Mouse (Mus musculus) MEL (cell line): ENCODE results near the gene Lamb3. TPM values are rescaled to one million over a fixed set of nuclear protein-coding genes. Genes with fewer than 3 reads are reported as not detected.

Experiments used
- DNase-seq: peaks from one replicate; pipeline ENCODE4 v3.0.0; 2011; ENCODE audit warnings: low read depth, low spot score
- H3K27ac ChIP-seq: 2 replicates; pipeline ENCODE4 v1.5.1; 2012; ENCODE audit warnings: low read depth, mild to moderate bottlenecking, control low read depth, low read length, moderate library complexity; ENCODE audit not compliant: control insufficient read depth
- H3K27me3 ChIP-seq, 2 experiments: fragments of 150-350 bp in 1 of 2; sonication (generic) in 1 of 2; 2 replicates each; pipeline ENCODE4 v1.6.1; 2012; ENCODE audit warnings: low read length in 2 of 2, mild to moderate bottlenecking in 2 of 2, improper control_type of control experiment in 1 of 2, moderate library complexity in 1 of 2; ENCODE audit not compliant: insufficient read depth in 2 of 2, control insufficient read depth in 1 of 2
- H3K36me3 ChIP-seq, 2 experiments: 2 replicates each; pipeline ENCODE4 v1.6.1; 2012 to 2014; ENCODE audit warnings: low read length in 2 of 2, improper control_type of control experiment in 1 of 2, inconsistent platforms in 1 of 2, mild to moderate bottlenecking in 1 of 2; ENCODE audit not compliant: insufficient read depth in 2 of 2, control insufficient read depth in 1 of 2
- H3K4me1 ChIP-seq, 2 experiments: fragments of 150-350 bp in 1 of 2; sonication (generic) in 1 of 2; 2 replicates each; pipeline ENCODE4 v1.6.1; 2012; ENCODE audit warnings: low read length in 2 of 2, improper control_type of control experiment in 1 of 2, mild to moderate bottlenecking in 1 of 2; ENCODE audit not compliant: insufficient read depth in 2 of 2, control insufficient read depth in 1 of 2
- H3K4me3 ChIP-seq, 2 experiments: fragments of 150-350 bp in 1 of 2; sonication (generic) in 1 of 2; 2 replicates each; pipeline ENCODE4 v1.5.1; 2012; ENCODE audit warnings: low read depth in 2 of 2, low read length in 2 of 2, mild to moderate bottlenecking in 2 of 2, moderate library complexity in 2 of 2, control low read depth in 1 of 2, improper control_type of control experiment in 1 of 2; ENCODE audit not compliant: control insufficient read depth in 1 of 2, insufficient read depth in 1 of 2
- H3K79me2 ChIP-seq: 2 replicates; pipeline ENCODE4 v1.6.1; 2012; ENCODE audit warnings: mild to moderate bottlenecking, low read length, moderate library complexity; ENCODE audit not compliant: control insufficient read depth, poor library complexity, insufficient read depth
- H3K9ac ChIP-seq: 2 replicates; pipeline ENCODE4 v1.6.1; 2012; ENCODE audit warnings: low read depth, mild to moderate bottlenecking, control low read depth, low read length, moderate library complexity; ENCODE audit not compliant: control insufficient read depth, poor library complexity, severe bottlenecking
- H3K9me3 ChIP-seq: fragments of 150-350 bp; sonication (generic); replicated peaks from 2 replicates; pipeline ENCODE4 v1.6.1; 2012; ENCODE audit warnings: mild to moderate bottlenecking, low read length, improper control_type of control experiment, moderate library complexity; ENCODE audit not compliant: insufficient read depth
- BHLHE40 ChIP-seq: IDR thresholded peaks from 2 replicates; pipeline ENCODE4 v1.6.1; 2012; ENCODE audit warnings: low read depth, mild to moderate bottlenecking, inconsistent platforms, low read length, improper control_type of control experiment, borderline replicate concordance
- E2F4 ChIP-seq: IDR thresholded peaks from 2 replicates; pipeline ENCODE4 v1.6.1; 2011; ENCODE audit warnings: low read depth, low read length, improper control_type of control experiment, borderline replicate concordance
- ELF1 ChIP-seq: IDR thresholded peaks from 2 replicates; pipeline ENCODE4 v1.6.1; 2014; ENCODE audit warnings: low read depth, mild to moderate bottlenecking, inconsistent platforms, low read length, improper control_type of control experiment, moderate library complexity
- EP300 ChIP-seq, 2 experiments: IDR thresholded peaks; 2 replicates each; pipeline ENCODE4 v1.6.1; 2011; ENCODE audit warnings: improper control_type of control experiment in 2 of 2, low read length in 2 of 2, low read depth in 1 of 2, mild to moderate bottlenecking in 1 of 2
- ETS1 ChIP-seq: IDR thresholded peaks from 2 replicates; pipeline ENCODE4 v1.6.1; 2012; ENCODE audit warnings: low read depth, mild to moderate bottlenecking, inconsistent platforms, low read length, improper control_type of control experiment, moderate library complexity
- GATA1 ChIP-seq: IDR thresholded peaks from 2 replicates; pipeline ENCODE4 v1.6.1; 2011; ENCODE audit warnings: low read depth, low read length, improper control_type of control experiment
- JUND ChIP-seq: IDR thresholded peaks from 2 replicates; pipeline ENCODE4 v1.6.1; 2011; ENCODE audit warnings: low read depth, mild to moderate bottlenecking, improper control_type of control experiment, low read length
- MAZ ChIP-seq: IDR thresholded peaks from 2 replicates; pipeline ENCODE4 v1.6.1; 2012; ENCODE audit warnings: low read depth, mild to moderate bottlenecking, inconsistent platforms, low read length, improper control_type of control experiment
- MYB ChIP-seq: IDR thresholded peaks from 2 replicates; pipeline ENCODE4 v1.6.1; 2011; ENCODE audit warnings: mild to moderate bottlenecking, low read depth, low read length, improper control_type of control experiment
- NRF1 ChIP-seq: IDR thresholded peaks from 2 replicates; pipeline ENCODE4 v1.6.1; 2014; ENCODE audit warnings: low read depth, mild to moderate bottlenecking, inconsistent platforms, low read length, improper control_type of control experiment, moderate library complexity; ENCODE audit not compliant: poor library complexity, insufficient read depth, severe bottlenecking
- POLR2AphosphoS2 ChIP-seq: IDR thresholded peaks from 2 replicates; pipeline ENCODE4 v1.6.1; 2011; ENCODE audit warnings: low read length, improper control_type of control experiment
- POLR2AphosphoS5 ChIP-seq: IDR thresholded peaks from 2 replicates; pipeline ENCODE4 v1.6.1; 2012; ENCODE audit warnings: low read depth, borderline replicate concordance, mild to moderate bottlenecking, inconsistent platforms, low read length, moderate library complexity, mixed read lengths
- TCF12 ChIP-seq: IDR thresholded peaks from 2 replicates; pipeline ENCODE4 v1.6.1; 2014; ENCODE audit warnings: low read depth, mild to moderate bottlenecking, inconsistent platforms, low read length, improper control_type of control experiment, moderate library complexity
- UBTF ChIP-seq: IDR thresholded peaks from 2 replicates; pipeline ENCODE4 v1.6.1; 2012; ENCODE audit warnings: low read depth, mild to moderate bottlenecking, inconsistent platforms, low read length, improper control_type of control experiment, moderate library complexity, borderline replicate concordance; ENCODE audit not compliant: insufficient read depth
- ZC3H11A ChIP-seq: IDR thresholded peaks from 2 replicates; pipeline ENCODE4 v1.6.1; 2012; ENCODE audit warnings: low read depth, mild to moderate bottlenecking, inconsistent platforms, low read length, improper control_type of control experiment
- ZKSCAN1 ChIP-seq: IDR thresholded peaks from 2 replicates; pipeline ENCODE4 v1.6.1; 2012; ENCODE audit warnings: low read depth, mild to moderate bottlenecking, inconsistent platforms, low read length, improper control_type of control experiment, moderate library complexity
- ZMIZ1 ChIP-seq: IDR thresholded peaks from 2 replicates; pipeline ENCODE4 v1.6.1; 2012; ENCODE audit warnings: low read depth, mild to moderate bottlenecking, inconsistent platforms, low read length, improper control_type of control experiment, moderate library complexity
- polyA plus RNA-seq, 2 experiments: library from polyadenylated mRNA; stranded (reverse) in 1 of 2; unstranded in 1 of 2; fragments of >175 nt in 1 of 2; fragments of >200 nt in 1 of 2; gene quantifications; 2 replicates each; pipeline versions ENCODE4 v1.2.1 to v1.2.4; 2012; ENCODE audit warnings: low replicate concordance in 2 of 2, low read depth in 1 of 2; ENCODE audit not compliant: insufficient read length in 2 of 2, insufficient read depth in 1 of 2, missing spikeins in 1 of 2
- total RNA-seq: library from RNA; depleted of rRNA; stranded (reverse); fragments of 300-350 nt; gene quantifications from 2 replicates; pipeline ENCODE4 v1.2.3, GENCODE M21; 2012

The Lamb3 gene
- total and polyA plus RNA-seq, 3 experiments: 0.03 to 0.35 TPM; not detected in 1

DNA sequence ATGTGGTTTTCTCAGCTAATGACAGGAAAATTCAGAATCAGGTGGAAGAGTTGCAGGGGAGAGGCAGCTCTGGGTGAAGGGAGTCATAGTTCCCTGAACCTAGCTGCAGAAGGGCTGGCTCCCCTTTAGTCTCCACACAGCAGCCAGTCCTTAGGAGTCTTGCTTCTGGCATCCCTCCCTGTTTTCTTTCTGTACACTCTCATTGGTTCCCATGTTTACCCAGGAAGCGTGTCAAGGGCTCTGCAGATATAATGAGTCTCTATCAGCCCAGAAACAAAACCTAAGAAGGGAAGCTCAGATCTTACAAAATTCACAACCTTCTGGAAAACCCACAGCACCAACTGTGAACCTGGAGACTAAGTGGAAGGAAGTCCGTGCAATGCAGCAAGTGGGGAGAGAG is 85.5 kb downstream of the Lamb3 start:
- no peak overlapping the region for H3K4me3 ChIP-seq
- no peak for DNase-seq
- no peaks in the 10 kb centered on the region for H3K79me2 ChIP-seq
- no peaks in the 10 kb centered on the region for H3K36me3 ChIP-seq
- TF ChIP-seq JUND: no peak
- no peak for TF ChIP-seq POLR2AphosphoS5
- no peak for TF ChIP-seq ZMIZ1
- no peak for TF ChIP-seq BHLHE40
- TF ChIP-seq TCF12: no peak
- no peak for TF ChIP-seq ELF1
- no peak for TF ChIP-seq ZKSCAN1
- TF ChIP-seq NRF1: no peak
- TF ChIP-seq ETS1: no peak
- TF ChIP-seq UBTF: no peak
- TF ChIP-seq ZC3H11A: no peak
- no peaks in the 10 kb centered on the region for H3K4me1 ChIP-seq
- no peaks in the 10 kb centered on the region; a peak in 1 of 4 replicates for H3K27me3 ChIP-seq
- H3K27ac ChIP-seq: no peak overlapping the region
- no peak overlapping the region for H3K9ac ChIP-seq
- no peaks in the 10 kb centered on the region for H3K9me3 ChIP-seq

DNA sequence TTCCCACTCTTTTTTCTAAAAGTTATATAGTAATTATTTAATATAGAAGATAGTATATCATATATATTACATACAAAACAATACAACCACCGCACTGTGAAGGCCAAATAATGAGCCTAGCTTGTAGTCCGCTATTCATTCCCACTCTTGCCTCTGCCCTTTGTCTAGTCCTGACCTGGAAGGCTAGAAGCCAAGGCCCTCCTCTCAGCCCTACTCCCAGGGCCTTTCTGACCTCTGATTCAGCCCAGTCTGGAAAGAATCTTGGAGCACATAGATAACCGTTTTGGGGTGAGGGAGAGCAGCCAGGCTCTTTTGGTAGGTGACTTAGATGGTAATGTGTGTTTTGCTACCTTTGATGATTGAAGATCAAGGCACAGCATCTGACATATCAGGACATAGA is 86.4 kb downstream of the Lamb3 start:
- Histone ChIP-seq H3K9me3 (no peaks in the 10 kb centered on the region), H3K27me3 (no peaks in the 10 kb centered on the region; a peak in 1 of 4 replicates), H3K9ac (no peak overlapping the region), H3K4me1 (no peaks in the 10 kb centered on the region), H3K27ac (no peak overlapping the region), H3K4me3 (no peak overlapping the region), H3K79me2 (no peaks in the 10 kb centered on the region), H3K36me3 (no peaks in the 10 kb centered on the region)
- no peak for DNase-seq
- TF ChIP-seq MAZ (no peak), MYB (no peak), E2F4 (no peak), POLR2AphosphoS2 (no peak), GATA1 (no peak), ETS1 (no peak), EP300 (IDR thresholded peaks at IDR 0.05; ENCODE audit: low read depth in 1 of 2, low read length in 2 of 2) (no peak)
